Mouse (Mus musculus): ENCODE data around the gene Stub1. TPM values are rescaled to one million over a fixed set of nuclear protein-coding genes. Genes with fewer than 3 reads are reported as not detected.

Stub1 gene
- polyA plus RNA-seq, 1 experiment, result 246 TPM

- H3K4me3 ChIP-seq (ENCODE audit: insufficient read depth, poor library complexity, severe bottlenecking), result no peak overlapping the region
- H3K79me3 ChIP-seq (ENCODE audit: low read depth), result peaks cover 19% of the 10 kb centered on the region
- TF ChIP-seq MAX (IDR thresholded peaks at IDR 0.05) (no peak), CEBPB (IDR thresholded peaks at IDR 0.05; ENCODE audit: low read depth) (no peak), MYOD1 (IDR thresholded peaks at IDR 0.05; ENCODE audit: control insufficient read depth, insufficient read length, low read depth) (no peak), FOSL1 (IDR thresholded peaks at IDR 0.05; ENCODE audit: insufficient read depth, low read length, poor library complexity, severe bottlenecking) (no peak), USF1 (IDR thresholded peaks at IDR 0.05; ENCODE audit: low read depth) (no peak), CTCF (IDR thresholded peaks at IDR 0.05; ENCODE audit: control insufficient read depth, insufficient read depth, insufficient read length) (no peak), MYOG (IDR thresholded peaks at IDR 0.05; ENCODE audit: control insufficient read depth, extremely low read depth, insufficient read length) (no peak)
- H3ac ChIP-seq (ENCODE audit: control insufficient read depth, insufficient read length, low read depth), result no peak overlapping the region
- H3K27me3 ChIP-seq (ENCODE audit: control insufficient read depth, insufficient read depth, insufficient read length), result no peaks in the 10 kb centered on the region
- H3K79me2 ChIP-seq (ENCODE audit: control insufficient read depth, insufficient read depth), result peaks cover 35% of the 10 kb centered on the region
- H3K36me3 ChIP-seq (ENCODE audit: control insufficient read depth, insufficient read depth), result peaks cover 35% of the 10 kb centered on the region
Observed at GRCm38 (mm10) chr17:25836397-25837075, 3.3 kb upstream of the Stub1 start.

GRCm38 (mm10) chr17:25835816-25836215 is 2.6 kb upstream of the Stub1 start:
- no peak overlapping the region for H3K4me3 ChIP-seq (ENCODE audit: insufficient read depth, poor library complexity, severe bottlenecking)
- TF ChIP-seq MYOD1 (IDR thresholded peaks at IDR 0.05; ENCODE audit: control insufficient read depth, insufficient read length, low read depth), result no peak
- TF ChIP-seq USF1 (IDR thresholded peaks at IDR 0.05; ENCODE audit: low read depth), result no peak
- TF ChIP-seq CTCF (IDR thresholded peaks at IDR 0.05; ENCODE audit: control insufficient read depth, insufficient read depth, insufficient read length), result no peak
- no peaks in the 10 kb centered on the region for H3K27me3 ChIP-seq (ENCODE audit: control insufficient read depth, insufficient read depth, insufficient read length)
- H3K79me2 ChIP-seq (ENCODE audit: control insufficient read depth, insufficient read depth), result peaks cover 42% of the 10 kb centered on the region
- peaks cover 35% of the 10 kb centered on the region for H3K36me3 ChIP-seq (ENCODE audit: control insufficient read depth, insufficient read depth)
- H3ac ChIP-seq (ENCODE audit: control insufficient read depth, insufficient read length, low read depth), result no peak overlapping the region
- peaks cover 26% of the 10 kb centered on the region for H3K79me3 ChIP-seq (ENCODE audit: low read depth)

GRCm38 (mm10) chr17:25835301-25835700 is 2.1 kb upstream of the Stub1 start:
- TF ChIP-seq CEBPB (IDR thresholded peaks at IDR 0.05; ENCODE audit: low read depth), result no peak
- no peak for TF ChIP-seq MAX (IDR thresholded peaks at IDR 0.05)
- TF ChIP-seq FOSL1 (IDR thresholded peaks at IDR 0.05; ENCODE audit: insufficient read depth, low read length, poor library complexity, severe bottlenecking), result no peak
- TF ChIP-seq MYOD1 (IDR thresholded peaks at IDR 0.05; ENCODE audit: control insufficient read depth, insufficient read length, low read depth), result no peak
- no peak overlapping the region for H3ac ChIP-seq (ENCODE audit: control insufficient read depth, insufficient read length, low read depth)
- no peak overlapping the region for H3K4me3 ChIP-seq (ENCODE audit: insufficient read depth, poor library complexity, severe bottlenecking)
- peaks cover 35% of the 10 kb centered on the region for H3K36me3 ChIP-seq (ENCODE audit: control insufficient read depth, insufficient read depth)
- peaks cover 47% of the 10 kb centered on the region for H3K79me2 ChIP-seq (ENCODE audit: control insufficient read depth, insufficient read depth)
- no peaks in the 10 kb centered on the region for H3K27me3 ChIP-seq (ENCODE audit: control insufficient read depth, insufficient read depth, insufficient read length)
- H3K79me3 ChIP-seq (ENCODE audit: low read depth), result peaks cover 27% of the 10 kb centered on the region

GRCm38 (mm10) chr17:25834595-25835222 is 1.5 kb upstream of the Stub1 start:
- Histone ChIP-seq H3K36me3 (ENCODE audit: control insufficient read depth, insufficient read depth) (peaks cover 39% of the 10 kb centered on the region), H3ac (ENCODE audit: control insufficient read depth, insufficient read length, low read depth) (no peak overlapping the region), H3K79me3 (ENCODE audit: low read depth) (peaks cover 27% of the 10 kb centered on the region), H3K4me3 (ENCODE audit: insufficient read depth, poor library complexity, severe bottlenecking) (peak overlapping the region; percentile 79), H3K79me2 (ENCODE audit: control insufficient read depth, insufficient read depth) (peaks cover 51% of the 10 kb centered on the region), H3K27me3 (ENCODE audit: control insufficient read depth, insufficient read depth, insufficient read length) (no peaks in the 10 kb centered on the region)
- TF ChIP-seq CEBPB (IDR thresholded peaks at IDR 0.05; ENCODE audit: low read depth), result no peak
- TF ChIP-seq MYOG (IDR thresholded peaks at IDR 0.05; ENCODE audit: control insufficient read depth, extremely low read depth, insufficient read length), result no peak
- no peak for TF ChIP-seq FOSL1 (IDR thresholded peaks at IDR 0.05; ENCODE audit: insufficient read depth, low read length, poor library complexity, severe bottlenecking)
- no peak for TF ChIP-seq MAX (IDR thresholded peaks at IDR 0.05)
- TF ChIP-seq USF1 (IDR thresholded peaks at IDR 0.05; ENCODE audit: low read depth), result no peak
- no peak for TF ChIP-seq CTCF (IDR thresholded peaks at IDR 0.05; ENCODE audit: control insufficient read depth, insufficient read depth, insufficient read length)
- no peak for TF ChIP-seq MYOD1 (IDR thresholded peaks at IDR 0.05; ENCODE audit: control insufficient read depth, insufficient read length, low read depth)

GRCm38 (mm10) chr17:25833961-25834594 is 874 bp upstream of the Stub1 start:
- H3K27me3 ChIP-seq (ENCODE audit: control insufficient read depth, insufficient read depth, insufficient read length), result no peaks in the 10 kb centered on the region
- H3ac ChIP-seq (ENCODE audit: control insufficient read depth, insufficient read length, low read depth), result peak overlapping the region; percentile 55
- H3K79me2 ChIP-seq (ENCODE audit: control insufficient read depth, insufficient read depth), result peaks cover 51% of the 10 kb centered on the region
- no peak for TF ChIP-seq CTCF (IDR thresholded peaks at IDR 0.05; ENCODE audit: control insufficient read depth, insufficient read depth, insufficient read length)
- no peak for TF ChIP-seq FOSL1 (IDR thresholded peaks at IDR 0.05; ENCODE audit: insufficient read depth, low read length, poor library complexity, severe bottlenecking)
- no peak for TF ChIP-seq CEBPB (IDR thresholded peaks at IDR 0.05; ENCODE audit: low read depth)
- no peak for TF ChIP-seq MYOG (IDR thresholded peaks at IDR 0.05; ENCODE audit: control insufficient read depth, extremely low read depth, insufficient read length)
- TF ChIP-seq MYOD1 (IDR thresholded peaks at IDR 0.05; ENCODE audit: control insufficient read depth, insufficient read length, low read depth), result no peak
- no peak for TF ChIP-seq MAX (IDR thresholded peaks at IDR 0.05)
- no peak for TF ChIP-seq USF1 (IDR thresholded peaks at IDR 0.05; ENCODE audit: low read depth)
- peaks cover 27% of the 10 kb centered on the region for H3K79me3 ChIP-seq (ENCODE audit: low read depth)
- H3K4me3 ChIP-seq (ENCODE audit: insufficient read depth, poor library complexity, severe bottlenecking), result peak overlapping the region; percentile 79
- H3K36me3 ChIP-seq (ENCODE audit: control insufficient read depth, insufficient read depth), result peaks cover 38% of the 10 kb centered on the region
